Mouse (Mus musculus) spleen, adult 2 months (tissue): ENCODE measurements around the gene Knl1.

Source experiments
- CTCF ChIP-seq: fragments of 200-500 bp; IDR thresholded peaks from 2 replicates; pipeline ENCODE4 v1.5.1; 2011; ENCODE audit warnings: mild to moderate bottlenecking, inconsistent platforms; ENCODE audit not compliant: insufficient read depth, insufficient read length, insufficient replicate concordance; ENCODE audit errors: extremely low read depth
- POLR2A ChIP-seq: fragments of 200-500 bp; IDR thresholded peaks from 2 replicates; pipeline ENCODE4 v1.6.1; 2011; ENCODE audit warnings: low read depth, low read length, inconsistent platforms

GRCm38 (mm10) chr2:119028941-119029551 is 17.9 kb upstream of the Knl1 start, which contains the start of gene Ccdc32:
- TF ChIP-seq POLR2A: no peak
- TF ChIP-seq CTCF: no peak
